Mouse (Mus musculus): ENCODE data around the gene Col19a1. TPM values are rescaled to one million over a fixed set of nuclear protein-coding genes. Genes with fewer than 3 reads are reported as not detected.
"Not testable (repeated sequence)": the region's sequence is repeated elsewhere in the genome, so short reads cannot be mapped to it uniquely, and the experiment has no call there.

Gene Col19a1
- total RNA-seq (2021) = under 1 TPM in 1 of 2 experiments, not detected in 1; 0.10 TPM
- long read RNA-seq, experiment 1 = 0 reads
- long read RNA-seq, experiment 2 = 0 reads

DNA sequence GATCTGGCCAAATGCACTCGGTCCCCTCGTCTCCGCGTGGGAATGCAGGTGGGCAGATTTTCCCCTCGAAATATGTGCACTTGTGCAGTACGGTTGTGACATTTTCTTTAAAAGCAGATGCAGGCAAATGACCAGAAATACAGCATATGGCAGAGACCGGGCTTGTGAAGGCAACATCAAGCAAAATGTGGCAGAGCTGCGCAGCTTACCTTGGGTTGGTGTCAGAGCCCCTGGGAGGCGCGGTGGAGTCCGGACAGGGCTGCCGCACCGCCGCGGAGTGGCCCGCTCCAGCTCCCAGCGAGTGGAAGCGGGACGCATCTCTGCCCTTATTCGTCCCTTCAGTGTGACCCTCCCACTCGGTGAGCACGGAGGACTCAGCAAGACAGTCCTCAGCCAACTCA is at the start of gene Col19a1:
Gene Col19a1, minus strand, starts transcription at position 332 of the 401 bp plus-strand sequence.
- peak; percentile 1 to 9 for DNase-seq
- intact Hi-C loops (cut with DNase I) = no loop called here

DNA sequence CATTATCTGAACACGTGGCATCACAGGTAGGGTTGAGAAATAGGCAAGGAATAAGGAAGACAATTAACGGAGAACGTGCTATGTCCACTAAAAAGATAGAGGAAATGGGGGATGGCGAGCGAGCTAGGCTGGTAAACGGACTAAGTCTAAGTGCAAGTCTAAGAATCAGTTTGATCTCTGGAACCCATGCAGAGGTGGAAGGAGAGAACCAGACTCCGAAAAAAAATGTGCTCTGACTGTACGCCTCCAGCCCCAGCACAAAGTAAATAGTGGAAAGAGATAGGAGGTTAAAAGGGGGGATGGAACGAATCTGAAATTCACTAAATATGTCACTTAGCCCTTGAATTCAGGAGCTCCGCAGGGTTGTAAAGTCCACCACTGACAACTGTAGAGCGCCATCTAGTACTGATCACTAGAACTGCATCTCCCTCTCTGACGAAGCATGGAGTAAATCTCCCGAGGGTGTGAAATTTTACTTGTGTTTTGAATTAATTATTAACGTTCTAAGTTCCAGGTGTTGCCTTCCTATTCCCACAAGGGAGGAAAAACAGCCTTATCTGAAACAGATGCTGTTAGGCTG is 46.4 kb upstream of the Col19a1 start:
- peak in 1 of 2 experiments; percentile 45 for DNase-seq
- intact Hi-C loops (cut with DNase I) = loop anchor here (2.0 kb wide), 1 partner anchor 255 kb away; no protein-coding TSS in a partner anchor

- DNase-seq; intact Hi-C loops (cut with DNase I): not testable (repeated sequence)
These were observed 25.3 kb upstream of the Col19a1 start for GRCm38 (mm10) chr1:24612556-24612955.

- intact Hi-C loops (cut with DNase I) = no loop called here
- no peak for DNase-seq
These were observed 7.8 kb upstream of the Col19a1 start for GRCm38 (mm10) chr1:24595096-24595495.

DNA sequence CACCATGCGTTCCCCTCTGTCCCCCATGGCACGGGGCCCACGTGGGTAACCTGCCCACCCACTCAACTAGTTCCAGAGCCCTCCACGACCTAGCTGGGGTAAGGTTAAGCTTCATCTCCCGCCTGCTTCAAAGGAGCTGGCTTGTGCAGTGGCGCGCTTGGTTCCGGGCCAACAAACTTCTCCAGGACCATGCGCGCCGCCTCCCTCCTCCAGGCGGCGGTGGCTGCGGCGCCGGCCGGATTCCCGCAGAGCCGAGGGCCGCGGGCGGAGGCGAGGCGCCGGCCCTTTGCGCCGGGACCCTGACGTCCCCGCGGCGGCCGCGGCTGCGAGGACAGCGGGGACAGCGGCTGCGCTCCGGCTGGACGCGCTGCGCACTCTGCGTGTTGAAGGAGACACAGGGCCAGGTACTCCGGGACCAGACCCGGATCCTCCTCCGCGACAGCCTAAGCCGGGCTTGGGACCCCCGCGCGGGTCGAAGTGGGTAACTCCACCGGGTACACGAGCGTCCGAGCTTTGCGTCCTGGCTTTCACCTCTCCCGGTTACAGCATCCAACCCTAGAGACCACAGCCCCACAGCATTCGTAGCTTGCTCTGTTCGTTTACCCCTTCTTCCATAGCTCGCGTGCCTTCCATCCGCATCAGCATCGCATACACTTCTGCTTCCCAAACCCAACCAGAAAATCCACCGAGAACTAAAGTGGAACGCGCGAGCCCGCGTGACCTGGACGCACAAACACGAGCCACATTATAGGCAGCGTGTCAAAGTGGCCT is 717 bp downstream of the Col19a1 start:
- DNase-seq = peak; percentile 61
- intact Hi-C loops (cut with DNase I) = no loop called here

DNA sequence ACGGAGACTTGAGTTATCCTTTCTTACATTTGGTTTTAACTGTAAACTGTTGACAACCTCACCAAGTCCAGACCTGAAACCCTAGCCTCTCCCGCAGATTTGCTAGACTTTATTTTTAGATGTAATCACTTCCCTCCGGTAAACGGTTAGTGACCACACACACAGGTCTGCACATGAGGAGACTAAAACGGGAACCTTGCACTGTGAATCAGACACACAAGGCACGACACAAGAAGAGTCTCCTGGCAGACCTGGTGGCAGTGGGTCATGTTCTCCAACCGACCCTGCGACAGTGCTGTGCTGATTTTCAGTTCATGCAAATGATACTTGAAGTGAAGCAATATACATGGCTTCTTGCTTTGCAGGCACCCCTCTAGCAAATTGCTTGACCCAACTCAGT is 14.7 kb downstream of the Col19a1 start:
- intact Hi-C loops (cut with DNase I) = no loop called here
- DNase-seq = no peak

DNA sequence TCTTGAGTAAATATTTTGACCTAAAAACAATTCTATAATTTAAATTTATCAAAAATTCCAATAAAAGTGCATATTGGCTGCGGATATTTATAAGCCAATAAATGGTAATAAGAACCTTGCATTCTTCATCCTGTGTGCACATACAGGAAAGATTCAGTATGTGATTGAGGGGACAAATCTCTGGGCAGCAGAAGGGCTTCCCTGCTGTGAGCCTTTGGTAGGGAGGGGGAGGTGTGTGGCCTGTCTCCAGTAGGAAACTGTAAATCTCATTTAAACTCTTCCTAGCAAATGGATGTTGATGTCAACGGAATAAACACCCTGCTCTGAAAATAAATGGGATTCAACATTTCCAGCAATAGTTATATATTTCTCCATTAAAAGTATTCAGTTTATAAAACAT is 23.2 kb downstream of the Col19a1 start:
- DNase-seq = no peak
- intact Hi-C loops (cut with DNase I) = no loop called here

- intact Hi-C loops (cut with DNase I) = no loop called here
- DNase-seq = no peak
These were observed 29.3 kb downstream of the Col19a1 start for GRCm38 (mm10) chr1:24558005-24558404.

DNA sequence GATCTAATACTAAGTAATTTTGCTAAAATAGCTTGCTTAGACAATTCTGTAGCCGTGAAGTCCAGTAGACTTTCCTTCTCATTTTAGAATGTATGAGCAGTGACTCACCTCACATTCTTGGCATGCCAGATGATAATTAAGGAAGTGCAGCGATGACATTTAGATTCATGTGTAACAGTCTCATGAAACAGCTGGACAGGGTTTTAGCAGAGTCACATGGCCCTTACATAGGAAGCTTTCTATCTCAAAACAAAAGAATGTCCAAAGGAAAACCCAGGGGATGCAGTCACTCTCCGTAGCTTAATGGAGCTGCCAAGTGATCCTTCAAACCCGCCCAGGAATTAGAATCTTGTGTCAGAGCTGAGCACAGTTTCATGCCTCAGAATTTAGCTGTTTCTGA is 33.8 kb downstream of the Col19a1 start:
- intact Hi-C loops (cut with DNase I) = no loop called here
- DNase-seq = peak in 1 of 2 experiments; percentile 9

DNA sequence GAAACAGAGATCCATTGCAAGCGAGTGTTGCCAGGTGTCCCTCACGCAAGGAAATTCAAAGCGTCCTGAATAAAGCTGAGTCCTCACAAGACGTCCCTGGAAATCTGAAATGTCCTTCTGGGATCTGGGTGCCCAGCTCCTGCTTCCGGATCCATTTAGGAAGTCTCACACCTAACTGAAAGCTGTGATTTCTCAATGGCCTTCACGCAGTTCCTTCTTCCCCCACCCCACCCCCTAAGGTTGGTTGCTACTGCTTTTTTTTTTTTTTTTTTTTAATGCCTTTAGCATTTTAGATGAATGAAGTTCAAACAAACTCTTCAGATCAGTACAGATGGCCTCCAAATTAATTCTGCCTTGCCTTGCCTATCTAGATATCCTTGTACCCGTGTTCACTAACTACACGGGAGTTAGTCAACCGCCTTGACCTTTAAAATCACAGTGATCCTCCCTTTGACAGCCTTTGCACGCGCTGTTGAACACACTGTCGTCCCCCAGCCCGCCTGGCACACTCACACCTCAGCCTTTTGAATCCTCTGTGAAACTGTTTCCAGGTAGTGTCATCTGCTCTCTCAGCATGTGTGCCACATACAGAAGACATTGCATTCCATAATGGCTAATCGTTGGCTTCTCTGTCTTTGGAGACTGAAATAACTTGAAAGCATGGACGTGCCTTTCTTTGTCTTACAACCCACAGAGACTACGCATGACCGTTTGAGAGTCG is 36.6 kb downstream of the Col19a1 start:
- intact Hi-C loops (cut with DNase I) = no loop called here
- DNase-seq = no peak

DNA sequence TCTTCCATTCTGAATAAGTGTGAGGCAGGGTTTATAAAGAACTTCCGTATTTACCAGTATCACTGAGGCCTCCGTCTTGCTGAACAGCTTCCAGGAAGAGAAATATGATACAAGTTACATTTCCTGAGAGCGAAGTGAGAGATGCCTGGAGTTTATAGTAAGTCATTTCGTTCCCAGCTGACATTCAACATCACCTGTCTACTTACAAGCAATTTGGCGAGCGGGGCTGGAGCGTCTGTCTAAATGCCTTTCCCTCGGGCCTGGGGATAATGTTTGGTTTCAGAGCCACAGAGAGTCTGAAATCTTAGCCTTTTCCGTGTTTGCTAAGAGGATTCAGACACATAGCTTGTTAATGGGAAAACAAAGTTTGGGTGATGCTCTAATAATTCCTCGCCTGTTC is 37.2 kb downstream of the Col19a1 start:
- DNase-seq = no peak
- intact Hi-C loops (cut with DNase I) = no loop called here

DNA sequence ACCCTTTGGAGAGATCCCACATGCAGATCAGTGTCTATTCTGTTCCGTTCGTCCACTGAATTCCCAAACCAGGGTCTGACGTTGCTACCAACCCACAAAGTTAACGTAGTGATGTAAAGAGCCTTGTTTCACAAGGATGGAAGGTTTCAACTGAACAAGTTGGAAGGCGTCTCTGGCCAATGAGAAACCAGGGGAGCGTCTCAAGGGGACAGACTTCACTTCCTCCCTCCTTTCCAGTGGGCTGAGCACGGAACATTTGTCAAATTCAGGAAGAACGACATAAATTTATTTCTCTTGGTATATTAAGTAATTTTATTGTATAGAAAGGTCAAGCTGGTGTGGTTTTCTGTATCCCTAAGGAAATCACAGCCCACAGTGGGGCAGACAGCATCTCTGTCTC is 38.2 kb downstream of the Col19a1 start:
- intact Hi-C loops (cut with DNase I) = no loop called here
- DNase-seq = no peak

DNA sequence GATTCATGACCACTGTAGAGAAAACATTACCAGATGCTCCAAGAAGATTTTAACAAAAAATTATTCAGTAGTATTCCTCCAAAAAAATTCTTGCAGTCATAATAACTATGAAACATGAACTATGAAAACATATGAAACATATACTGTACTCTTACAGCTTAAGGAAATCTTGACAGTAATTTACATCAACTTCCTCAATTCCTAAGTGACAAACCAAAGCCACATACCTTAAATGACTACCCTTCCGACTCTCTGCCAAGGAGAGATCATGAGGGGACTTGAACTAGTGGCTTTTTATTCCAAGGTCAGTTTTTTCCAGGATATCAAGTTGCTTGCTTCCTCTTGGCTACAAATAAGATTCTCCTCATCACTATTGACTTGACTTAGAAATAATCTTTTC is 39.7 kb downstream of the Col19a1 start:
- DNase-seq = no peak
- intact Hi-C loops (cut with DNase I) = no loop called here

DNA sequence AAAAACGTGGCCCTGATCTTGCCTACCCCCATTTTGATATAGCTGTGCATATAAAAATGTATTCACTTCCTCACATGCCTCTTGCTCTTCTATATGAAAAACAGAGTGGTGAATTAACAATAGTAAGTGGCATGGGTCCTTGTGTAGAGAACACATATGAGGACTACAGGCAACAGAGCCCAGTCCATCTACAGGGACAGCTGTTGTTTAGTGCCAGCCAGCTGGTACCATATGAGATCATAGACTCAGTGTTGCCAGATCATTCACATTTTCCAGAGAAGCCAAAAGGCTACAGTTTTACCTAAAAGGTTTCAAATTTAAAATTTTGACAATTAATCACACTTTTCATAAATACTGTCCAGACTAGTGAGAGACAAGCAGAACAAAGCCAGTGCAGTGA is 47.4 kb downstream of the Col19a1 start:
- DNase-seq = no peak
- intact Hi-C loops (cut with DNase I) = no loop called here

GRCm38 (mm10) chr1:24527194-24527593 is 60.1 kb downstream of the Col19a1 start:
- DNase-seq = no peak
- intact Hi-C loops (cut with DNase I) = no loop called here

DNA sequence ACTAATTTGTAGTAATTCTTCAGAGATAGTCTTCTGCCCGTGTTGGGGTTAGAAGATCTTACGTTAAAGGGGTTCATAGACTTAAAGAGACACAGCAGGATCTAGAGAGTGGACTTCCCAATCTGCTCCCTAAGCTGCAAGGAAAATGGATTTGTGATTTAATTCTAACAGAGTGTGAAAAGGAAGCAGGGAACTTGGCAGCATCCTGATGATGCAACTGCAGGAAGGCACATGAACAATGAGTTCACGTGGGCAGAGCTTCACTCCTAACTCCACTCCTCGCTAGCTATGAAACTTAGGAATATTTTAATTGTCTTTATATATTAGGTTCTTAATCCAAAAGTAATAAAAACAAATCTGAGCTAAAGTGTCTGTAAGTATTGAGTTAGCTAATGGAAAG is 69.8 kb downstream of the Col19a1 start:
- peak in 1 of 2 experiments; percentile 5 for DNase-seq
- intact Hi-C loops (cut with DNase I) = no loop called here

GRCm38 (mm10) chr1:24515341-24515740 is 71.9 kb downstream of the Col19a1 start:
- no peak for DNase-seq
- intact Hi-C loops (cut with DNase I) = no loop called here

DNA sequence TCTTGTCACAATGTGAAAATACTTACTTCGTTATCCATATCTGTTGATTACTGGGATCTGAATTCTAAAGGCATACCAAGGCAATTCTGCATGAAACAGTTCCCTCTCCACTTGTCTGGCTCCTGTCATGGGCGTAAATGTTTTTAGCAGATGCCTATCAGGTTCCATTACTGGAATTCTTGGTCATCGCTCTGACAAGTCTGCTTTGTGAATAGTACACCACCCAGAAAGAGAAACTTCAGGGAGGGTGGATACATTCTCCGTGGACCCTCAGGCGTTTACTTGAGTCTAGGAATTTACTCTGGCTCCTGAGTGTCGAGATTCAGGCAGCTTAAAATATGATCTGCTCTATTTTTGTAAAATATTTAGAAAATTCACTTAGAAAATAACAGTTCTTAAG is 75.7 kb downstream of the Col19a1 start:
- intact Hi-C loops (cut with DNase I) = no loop called here
- no peak for DNase-seq

DNA sequence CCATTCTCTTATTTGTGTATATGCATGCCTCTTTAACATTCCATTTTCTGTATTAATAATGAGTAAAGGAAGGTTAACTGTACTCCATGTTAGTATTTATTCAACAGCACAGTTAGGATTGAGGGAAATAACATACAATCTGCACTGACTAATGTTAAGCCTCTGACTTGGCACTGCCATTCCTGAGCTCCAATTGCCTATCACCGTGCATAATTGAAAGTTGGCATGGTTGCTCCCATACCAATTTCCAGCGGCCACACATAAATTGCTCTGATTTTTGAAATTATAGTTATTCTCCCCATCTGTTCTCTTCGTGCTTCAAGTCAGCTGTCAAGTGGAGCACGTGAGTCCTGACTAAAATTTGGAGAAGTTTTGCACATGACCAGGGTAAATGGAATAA is 91.9 kb downstream of the Col19a1 start:
- no peak for DNase-seq
- intact Hi-C loops (cut with DNase I) = no loop called here

- intact Hi-C loops (cut with DNase I) = no loop called here
- no peak for DNase-seq
These were observed 103.1 kb downstream of the Col19a1 start for GRCm38 (mm10) chr1:24484161-24484560.

- DNase-seq = no peak
These were observed 116.1 kb downstream of the Col19a1 start for GRCm38 (mm10) chr1:24471096-24471710.

More at GRCm38 (mm10) chr1:24471096-24471710, 116.1 kb downstream of the Col19a1 start:
- intact Hi-C loops (cut with DNase I) = no loop called here
